Mouse (Mus musculus) neural tube, embryonic 14.5 days (tissue): ENCODE data around the gene Ahsg. TPM values are rescaled to one million over a fixed set of nuclear protein-coding genes. Genes with fewer than 3 reads are reported as not detected.

Source experiments
- ATAC-seq: fragments of 200-750 bp; cut with Nextera tagmentation; 2 replicates; pipeline ENCODE4 v1.8.0; 2017; ENCODE audit warnings: low read depth, mild to moderate bottlenecking, moderate TSS enrichment, moderate library complexity
- H3K27ac ChIP-seq: fragments of 300-500 bp; sonication (generic); 2 replicates; pipeline ENCODE4 v1.5.1; 2014; ENCODE audit warnings: low read depth, mild to moderate bottlenecking, control low read depth, low read length, moderate library complexity, mixed read lengths
- H3K27me3 ChIP-seq: fragments of 300-500 bp; sonication (generic); 2 replicates; pipeline ENCODE4 v1.6.1; 2014; ENCODE audit warnings: low read length; ENCODE audit not compliant: control insufficient read depth, insufficient read depth
- H3K36me3 ChIP-seq: fragments of 300-500 bp; sonication (generic); 2 replicates; pipeline ENCODE4 v1.6.1; 2014; ENCODE audit warnings: low read length, mixed read lengths; ENCODE audit not compliant: control insufficient read depth, insufficient read depth
- H3K4me1 ChIP-seq: fragments of 300-500 bp; sonication (generic); 2 replicates; pipeline ENCODE4 v1.6.1; 2014; ENCODE audit warnings: low read length; ENCODE audit not compliant: control insufficient read depth, insufficient read depth
- H3K4me2 ChIP-seq: fragments of 300-500 bp; sonication (generic); 2 replicates; pipeline ENCODE4 v1.6.1; 2014; ENCODE audit warnings: mild to moderate bottlenecking, low read depth, low read length, control low read depth
- H3K4me3 ChIP-seq: fragments of 300-500 bp; sonication (generic); 2 replicates; pipeline ENCODE4 v1.5.1; 2014; ENCODE audit warnings: low read depth, low read length, control low read depth, mixed read lengths
- H3K9ac ChIP-seq: fragments of 300-500 bp; sonication (generic); replicated peaks from 2 replicates; pipeline ENCODE4 v1.6.1; 2014; ENCODE audit warnings: low read depth, mild to moderate bottlenecking, control low read depth, low read length, mixed read lengths
- H3K9me3 ChIP-seq: fragments of 300-500 bp; sonication (generic); 2 replicates; pipeline ENCODE4 v1.6.1; 2016; ENCODE audit warnings: low read length; ENCODE audit not compliant: control insufficient read depth
- WGBS: fragments of 180-500 bp; shearing (Covaris S2); extraction: QIAGEN DNeasy Blood & Tissue Kit; methylation state at CpG from one replicate; pipeline ENCODE4 v1.1.7; 2014; 5-methylcytosine and 5-hydroxymethylcytosine counted together
- polyA plus RNA-seq: library from polyadenylated mRNA; unstranded; fragments of >200 nt; fragmentation: Nextera tagmentation; extraction: Ambion mirVana; gene quantifications from 2 replicates; pipeline ENCODE4 v1.2.1, GENCODE M21; 2014

The Ahsg gene
- polyA plus RNA-seq, 1 experiment from 2014 or later: 1.4 TPM

GRCm38 (mm10) chr16:22899346-22899745 is 8.3 kb downstream of the Ahsg start:
- WGBS: 35% methylated on average over 5 of the region's 5 CpGs
- no peak overlapping the region for H3K4me3 ChIP-seq
- no peak for ATAC-seq
- no peaks in the 10 kb centered on the region for H3K9me3 ChIP-seq
- no peaks in the 10 kb centered on the region for H3K27me3 ChIP-seq
- H3K36me3 ChIP-seq: no peaks in the 10 kb centered on the region
- no peak overlapping the region for H3K4me2 ChIP-seq
- H3K27ac ChIP-seq: no peak overlapping the region
- no peaks in the 10 kb centered on the region for H3K4me1 ChIP-seq
- H3K9ac ChIP-seq: no peak overlapping the region

- ATAC-seq: no peak
- WGBS: 86% methylated on average over 10 of the region's 10 CpGs
- no peak overlapping the region for H3K4me3 ChIP-seq
Observed at GRCm38 (mm10) chr16:22899866-22900570, 8.9 kb downstream of the Ahsg start.

GRCm38 (mm10) chr16:22901326-22901725 is 10.2 kb downstream of the Ahsg start:
- no peaks in the 10 kb centered on the region for H3K36me3 ChIP-seq
- no peak overlapping the region for H3K4me2 ChIP-seq
- no peaks in the 10 kb centered on the region for H3K27me3 ChIP-seq
- H3K9me3 ChIP-seq: no peaks in the 10 kb centered on the region
- H3K9ac ChIP-seq: no peak overlapping the region
- WGBS: 77% methylated on average over 3 of the region's 3 CpGs
- H3K4me1 ChIP-seq: no peaks in the 10 kb centered on the region
- ATAC-seq: no peak
- H3K27ac ChIP-seq: no peak overlapping the region
- no peak overlapping the region for H3K4me3 ChIP-seq

More at GRCm38 (mm10) chr16:22899866-22900570, 8.9 kb downstream of the Ahsg start:
- no peak overlapping the region for H3K4me2 ChIP-seq
- no peaks in the 10 kb centered on the region for H3K9me3 ChIP-seq
- H3K4me1 ChIP-seq: no peaks in the 10 kb centered on the region
- no peak overlapping the region for H3K9ac ChIP-seq
- no peaks in the 10 kb centered on the region for H3K27me3 ChIP-seq
- H3K36me3 ChIP-seq: no peaks in the 10 kb centered on the region
- no peak overlapping the region for H3K27ac ChIP-seq

- Histone ChIP-seq H3K27ac (no peak overlapping the region), H3K27me3 (no peaks in the 10 kb centered on the region), H3K36me3 (no peaks in the 10 kb centered on the region), H3K4me3 (no peak overlapping the region), H3K4me2 (no peak overlapping the region), H3K9ac (no peak overlapping the region), H3K4me1 (no peaks in the 10 kb centered on the region), H3K9me3 (no peaks in the 10 kb centered on the region)
- 93% methylated on average over 6 of the region's 6 CpGs for WGBS
- no peak for ATAC-seq
Observed at GRCm38 (mm10) chr16:22909290-22909689, 18.2 kb downstream of the Ahsg start.

GRCm38 (mm10) chr16:22911986-22912385 is 20.9 kb downstream of the Ahsg start:
- no peak overlapping the region for H3K4me3 ChIP-seq
- H3K9me3 ChIP-seq: no peaks in the 10 kb centered on the region
- H3K27me3 ChIP-seq: no peaks in the 10 kb centered on the region
- WGBS: 91% methylated on average over 3 of the region's 3 CpGs
- H3K36me3 ChIP-seq: no peaks in the 10 kb centered on the region
- no peak overlapping the region for H3K4me2 ChIP-seq
- no peak overlapping the region for H3K27ac ChIP-seq
- ATAC-seq: no peak
- no peaks in the 10 kb centered on the region for H3K4me1 ChIP-seq
- no peak overlapping the region for H3K9ac ChIP-seq

- Histone ChIP-seq H3K27me3 (no peaks in the 10 kb centered on the region), H3K4me2 (no peak overlapping the region), H3K36me3 (no peaks in the 10 kb centered on the region), H3K4me3 (no peak overlapping the region), H3K9me3 (no peaks in the 10 kb centered on the region), H3K9ac (no peak overlapping the region), H3K27ac (no peak overlapping the region), H3K4me1 (no peaks in the 10 kb centered on the region)
- no peak for ATAC-seq
- 78% methylated on average over 6 of the region's 6 CpGs for WGBS
Observed at GRCm38 (mm10) chr16:22912886-22913285, 21.8 kb downstream of the Ahsg start.

GRCm38 (mm10) chr16:22914276-22914675 is 23.2 kb downstream of the Ahsg start:
- ATAC-seq: no peak
- no peak overlapping the region for H3K4me2 ChIP-seq
- no peak overlapping the region for H3K27ac ChIP-seq
- H3K4me3 ChIP-seq: no peak overlapping the region
- H3K9me3 ChIP-seq: no peaks in the 10 kb centered on the region
- H3K4me1 ChIP-seq: no peaks in the 10 kb centered on the region
- H3K9ac ChIP-seq: no peak overlapping the region
- no peaks in the 10 kb centered on the region for H3K36me3 ChIP-seq
- no peaks in the 10 kb centered on the region for H3K27me3 ChIP-seq

- ATAC-seq: no peak
- Histone ChIP-seq H3K9me3 (no peaks in the 10 kb centered on the region), H3K9ac (no peak within 1 kb of the TSS), H3K27me3 (no peaks in the 10 kb centered on the region), H3K27ac (no peak within 1 kb of the TSS), H3K4me3 (no peak within 1 kb of the TSS), H3K4me2 (no peak within 1 kb of the TSS), H3K4me1 (no peaks in the 10 kb centered on the region), H3K36me3 (no peaks in the 10 kb centered on the region)
- 89% methylated on average over 5 of the region's 5 CpGs for WGBS
Observed at GRCm38 (mm10) chr16:22918034-22918433, 27.0 kb downstream of the Ahsg start, which contains the start of gene Fetub. Gene Fetub (plus strand): TSS chr16:22918334.

- no peaks in the 10 kb centered on the region for H3K9me3 ChIP-seq
- no peaks in the 10 kb centered on the region for H3K27me3 ChIP-seq
- H3K36me3 ChIP-seq: no peaks in the 10 kb centered on the region
- no peak overlapping the region for H3K4me2 ChIP-seq
- no peak for ATAC-seq
- no peaks in the 10 kb centered on the region for H3K4me1 ChIP-seq
- 79% methylated on average over 15 of the region's 15 CpGs for WGBS
- no peak overlapping the region for H3K9ac ChIP-seq
- H3K27ac ChIP-seq: no peak overlapping the region
- no peak overlapping the region for H3K4me3 ChIP-seq
Observed at GRCm38 (mm10) chr16:22918664-22919312, 27.7 kb downstream of the Ahsg start.
